Mouse (Mus musculus) MEL (cell line): ENCODE data around the gene Camta1. TPM values are rescaled to one million over a fixed set of nuclear protein-coding genes. Genes with fewer than 3 reads are reported as not detected.

Source experiments
- DNase-seq: peaks from one replicate; pipeline ENCODE4 v3.0.0; 2011; ENCODE audit warnings: low read depth, low spot score
- H3K27ac ChIP-seq: 2 replicates; pipeline ENCODE4 v1.5.1; 2012; ENCODE audit warnings: low read depth, mild to moderate bottlenecking, control low read depth, low read length, moderate library complexity; ENCODE audit not compliant: control insufficient read depth
- H3K27me3 ChIP-seq, 2 experiments: fragments of 150-350 bp in 1 of 2; sonication (generic) in 1 of 2; 2 replicates each; pipeline ENCODE4 v1.6.1; 2012; ENCODE audit warnings: low read length in 2 of 2, mild to moderate bottlenecking in 2 of 2, improper control_type of control experiment in 1 of 2, moderate library complexity in 1 of 2; ENCODE audit not compliant: insufficient read depth in 2 of 2, control insufficient read depth in 1 of 2
- H3K36me3 ChIP-seq, 2 experiments: 2 replicates each; pipeline ENCODE4 v1.6.1; 2012 to 2014; ENCODE audit warnings: low read length in 2 of 2, improper control_type of control experiment in 1 of 2, inconsistent platforms in 1 of 2, mild to moderate bottlenecking in 1 of 2; ENCODE audit not compliant: insufficient read depth in 2 of 2, control insufficient read depth in 1 of 2
- H3K4me1 ChIP-seq, 2 experiments: fragments of 150-350 bp in 1 of 2; sonication (generic) in 1 of 2; 2 replicates each; pipeline ENCODE4 v1.6.1; 2012; ENCODE audit warnings: low read length in 2 of 2, improper control_type of control experiment in 1 of 2, mild to moderate bottlenecking in 1 of 2; ENCODE audit not compliant: insufficient read depth in 2 of 2, control insufficient read depth in 1 of 2
- H3K4me3 ChIP-seq, 2 experiments: fragments of 150-350 bp in 1 of 2; sonication (generic) in 1 of 2; 2 replicates each; pipeline ENCODE4 v1.5.1; 2012; ENCODE audit warnings: low read depth in 2 of 2, low read length in 2 of 2, mild to moderate bottlenecking in 2 of 2, moderate library complexity in 2 of 2, control low read depth in 1 of 2, improper control_type of control experiment in 1 of 2; ENCODE audit not compliant: control insufficient read depth in 1 of 2, insufficient read depth in 1 of 2
- H3K79me2 ChIP-seq: 2 replicates; pipeline ENCODE4 v1.6.1; 2012; ENCODE audit warnings: mild to moderate bottlenecking, low read length, moderate library complexity; ENCODE audit not compliant: control insufficient read depth, poor library complexity, insufficient read depth
- H3K9ac ChIP-seq: 2 replicates; pipeline ENCODE4 v1.6.1; 2012; ENCODE audit warnings: low read depth, mild to moderate bottlenecking, control low read depth, low read length, moderate library complexity; ENCODE audit not compliant: control insufficient read depth, poor library complexity, severe bottlenecking
- H3K9me3 ChIP-seq: fragments of 150-350 bp; sonication (generic); replicated peaks from 2 replicates; pipeline ENCODE4 v1.6.1; 2012; ENCODE audit warnings: mild to moderate bottlenecking, low read length, improper control_type of control experiment, moderate library complexity; ENCODE audit not compliant: insufficient read depth
- BHLHE40 ChIP-seq: IDR thresholded peaks from 2 replicates; pipeline ENCODE4 v1.6.1; 2012; ENCODE audit warnings: low read depth, mild to moderate bottlenecking, inconsistent platforms, low read length, improper control_type of control experiment, borderline replicate concordance
- CHD2 ChIP-seq: IDR thresholded peaks from 2 replicates; pipeline ENCODE4 v1.6.1; 2011; ENCODE audit warnings: low read length, improper control_type of control experiment
- E2F4 ChIP-seq: IDR thresholded peaks from 2 replicates; pipeline ENCODE4 v1.6.1; 2011; ENCODE audit warnings: low read depth, low read length, improper control_type of control experiment, borderline replicate concordance
- ELF1 ChIP-seq: IDR thresholded peaks from 2 replicates; pipeline ENCODE4 v1.6.1; 2014; ENCODE audit warnings: low read depth, mild to moderate bottlenecking, inconsistent platforms, low read length, improper control_type of control experiment, moderate library complexity
- EP300 ChIP-seq, 2 experiments: IDR thresholded peaks; 2 replicates each; pipeline ENCODE4 v1.6.1; 2011; ENCODE audit warnings: improper control_type of control experiment in 2 of 2, low read length in 2 of 2, low read depth in 1 of 2, mild to moderate bottlenecking in 1 of 2
- ETS1 ChIP-seq: IDR thresholded peaks from 2 replicates; pipeline ENCODE4 v1.6.1; 2012; ENCODE audit warnings: low read depth, mild to moderate bottlenecking, inconsistent platforms, low read length, improper control_type of control experiment, moderate library complexity
- GATA1 ChIP-seq: IDR thresholded peaks from 2 replicates; pipeline ENCODE4 v1.6.1; 2011; ENCODE audit warnings: low read depth, low read length, improper control_type of control experiment
- HCFC1 ChIP-seq: IDR thresholded peaks from 2 replicates; pipeline ENCODE4 v1.6.1; 2012; ENCODE audit warnings: low read depth, mild to moderate bottlenecking, inconsistent platforms, low read length, improper control_type of control experiment, moderate library complexity
- JUND ChIP-seq: IDR thresholded peaks from 2 replicates; pipeline ENCODE4 v1.6.1; 2011; ENCODE audit warnings: low read depth, mild to moderate bottlenecking, improper control_type of control experiment, low read length
- KAT2A ChIP-seq: conservative IDR thresholded peaks from 2 replicates; pipeline ENCODE4 v1.6.1; 2012; ENCODE audit warnings: low read depth, low read length, improper control_type of control experiment, inconsistent platforms
- MAFK ChIP-seq: IDR thresholded peaks from 2 replicates; pipeline ENCODE4 v1.6.1; 2011; ENCODE audit warnings: low read depth, mild to moderate bottlenecking, low read length, improper control_type of control experiment, borderline replicate concordance
- MAZ ChIP-seq: IDR thresholded peaks from 2 replicates; pipeline ENCODE4 v1.6.1; 2012; ENCODE audit warnings: low read depth, mild to moderate bottlenecking, inconsistent platforms, low read length, improper control_type of control experiment
- MEF2A ChIP-seq: IDR thresholded peaks from 2 replicates; pipeline ENCODE4 v1.6.1; 2014; ENCODE audit warnings: low read depth, mild to moderate bottlenecking, inconsistent platforms, low read length, improper control_type of control experiment; ENCODE audit not compliant: poor library complexity, insufficient replicate concordance, severe bottlenecking; ENCODE audit errors: extremely low read depth
- MXI1 ChIP-seq: IDR thresholded peaks from 2 replicates; pipeline ENCODE4 v1.6.1; 2011; ENCODE audit warnings: mild to moderate bottlenecking, low read depth, low read length, improper control_type of control experiment
- MYB ChIP-seq: IDR thresholded peaks from 2 replicates; pipeline ENCODE4 v1.6.1; 2011; ENCODE audit warnings: mild to moderate bottlenecking, low read depth, low read length, improper control_type of control experiment
- MYC ChIP-seq: IDR thresholded peaks from 2 replicates; pipeline ENCODE4 v1.6.1; 2011; ENCODE audit warnings: low read depth, mild to moderate bottlenecking, low read length, improper control_type of control experiment, moderate library complexity
- NELFE ChIP-seq: IDR thresholded peaks from 2 replicates; pipeline ENCODE4 v1.6.1; 2011; ENCODE audit warnings: low read depth, low read length, improper control_type of control experiment
- POLR2AphosphoS2 ChIP-seq: IDR thresholded peaks from 2 replicates; pipeline ENCODE4 v1.6.1; 2011; ENCODE audit warnings: low read length, improper control_type of control experiment
- RCOR1 ChIP-seq: IDR thresholded peaks from 2 replicates; pipeline ENCODE4 v1.6.1; 2012; ENCODE audit warnings: low read depth, mild to moderate bottlenecking, inconsistent platforms, low read length, improper control_type of control experiment
- SIN3A ChIP-seq: IDR thresholded peaks from 2 replicates; pipeline ENCODE4 v1.6.1; 2012; ENCODE audit warnings: low read length, improper control_type of control experiment, inconsistent platforms
- SMC3 ChIP-seq: IDR thresholded peaks from 2 replicates; pipeline ENCODE4 v1.6.1; 2011; ENCODE audit warnings: low read depth, low read length, improper control_type of control experiment
- TAL1 ChIP-seq: IDR thresholded peaks from 2 replicates; pipeline ENCODE4 v1.6.1; 2012; ENCODE audit warnings: mild to moderate bottlenecking, inconsistent platforms, low read length, moderate library complexity, mixed read lengths
- TBP ChIP-seq: IDR thresholded peaks from 2 replicates; pipeline ENCODE4 v1.8.0; 2011; ENCODE audit warnings: low read depth, low read length, improper control_type of control experiment
- TCF12 ChIP-seq: IDR thresholded peaks from 2 replicates; pipeline ENCODE4 v1.6.1; 2014; ENCODE audit warnings: low read depth, mild to moderate bottlenecking, inconsistent platforms, low read length, improper control_type of control experiment, moderate library complexity
- UBTF ChIP-seq: IDR thresholded peaks from 2 replicates; pipeline ENCODE4 v1.6.1; 2012; ENCODE audit warnings: low read depth, mild to moderate bottlenecking, inconsistent platforms, low read length, improper control_type of control experiment, moderate library complexity, borderline replicate concordance; ENCODE audit not compliant: insufficient read depth
- USF1 ChIP-seq: IDR thresholded peaks from 2 replicates; pipeline ENCODE4 v1.6.1; 2014; ENCODE audit warnings: low read depth, mild to moderate bottlenecking, inconsistent platforms, low read length, improper control_type of control experiment, moderate library complexity
- ZC3H11A ChIP-seq: IDR thresholded peaks from 2 replicates; pipeline ENCODE4 v1.6.1; 2012; ENCODE audit warnings: low read depth, mild to moderate bottlenecking, inconsistent platforms, low read length, improper control_type of control experiment
- ZKSCAN1 ChIP-seq: IDR thresholded peaks from 2 replicates; pipeline ENCODE4 v1.6.1; 2012; ENCODE audit warnings: low read depth, mild to moderate bottlenecking, inconsistent platforms, low read length, improper control_type of control experiment, moderate library complexity
- ZNF384 ChIP-seq: IDR thresholded peaks from 2 replicates; pipeline ENCODE4 v1.6.1; 2012; ENCODE audit warnings: low read depth, mild to moderate bottlenecking, inconsistent platforms, low read length, improper control_type of control experiment
- polyA plus RNA-seq, 2 experiments: library from polyadenylated mRNA; stranded (reverse) in 1 of 2; unstranded in 1 of 2; fragments of >175 nt in 1 of 2; fragments of >200 nt in 1 of 2; gene quantifications; 2 replicates each; pipeline versions ENCODE4 v1.2.1 to v1.2.4; 2012; ENCODE audit warnings: low replicate concordance in 2 of 2, low read depth in 1 of 2; ENCODE audit not compliant: insufficient read length in 2 of 2, insufficient read depth in 1 of 2, missing spikeins in 1 of 2
- total RNA-seq: library from RNA; depleted of rRNA; stranded (reverse); fragments of 300-350 nt; gene quantifications from 2 replicates; pipeline ENCODE4 v1.2.3, GENCODE M21; 2012

Gene Camta1
- total and polyA plus RNA-seq, 3 experiments = 28.2 to 87.5 TPM; not detected in 1

DNA sequence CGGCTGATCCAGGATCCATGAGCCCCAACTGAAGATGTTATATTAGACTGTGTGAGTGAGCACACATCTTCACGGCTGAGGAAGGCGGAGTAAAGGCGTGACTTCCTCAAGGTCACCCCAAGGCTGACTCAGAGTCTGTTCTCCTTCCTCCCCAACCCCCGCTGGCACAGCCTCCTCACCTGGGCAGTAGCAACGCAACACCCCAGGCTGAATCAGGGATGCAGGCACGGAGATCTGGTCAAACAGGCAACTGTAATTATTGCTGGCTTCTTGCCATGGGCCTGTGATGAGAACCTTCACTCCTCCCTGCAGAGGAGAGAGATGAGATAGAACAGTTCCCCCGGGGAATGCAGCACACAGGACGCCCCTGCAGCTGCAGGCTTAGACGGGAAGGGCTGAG lies 723.5 kb downstream of the Camta1 start:
- Histone ChIP-seq H3K27ac (no peak overlapping the region), H3K4me1 (no peaks in the 10 kb centered on the region), H3K9me3 (no peaks in the 10 kb centered on the region), H3K79me2 (no peaks in the 10 kb centered on the region), H3K9ac (no peak overlapping the region), H3K4me3 (no peak overlapping the region), H3K27me3 (no peaks in the 10 kb centered on the region), H3K36me3 (no peaks in the 10 kb centered on the region)
- TF ChIP-seq RCOR1 = no peak
- TF ChIP-seq TCF12 = no peak
- no peak for TF ChIP-seq MEF2A
- TF ChIP-seq POLR2AphosphoS2 = no peak
- TF ChIP-seq ZC3H11A = no peak
- TF ChIP-seq USF1 = no peak
- no peak for TF ChIP-seq ZKSCAN1
- no peak for TF ChIP-seq BHLHE40
- no peak for TF ChIP-seq SIN3A
- no peak for TF ChIP-seq MXI1
- no peak for TF ChIP-seq NELFE
- no peak for TF ChIP-seq JUND
- TF ChIP-seq GATA1 = no peak
- TF ChIP-seq MAFK = no peak
- TF ChIP-seq UBTF = no peak
- TF ChIP-seq KAT2A = no peak
- TF ChIP-seq EP300 (IDR thresholded peaks at IDR 0.05; ENCODE audit: low read depth in 1 of 2, low read length in 2 of 2) = no peak
- TF ChIP-seq CHD2 = no peak
- TF ChIP-seq MYB = no peak
- TF ChIP-seq ZNF384 = no peak
- DNase-seq = no peak

DNA sequence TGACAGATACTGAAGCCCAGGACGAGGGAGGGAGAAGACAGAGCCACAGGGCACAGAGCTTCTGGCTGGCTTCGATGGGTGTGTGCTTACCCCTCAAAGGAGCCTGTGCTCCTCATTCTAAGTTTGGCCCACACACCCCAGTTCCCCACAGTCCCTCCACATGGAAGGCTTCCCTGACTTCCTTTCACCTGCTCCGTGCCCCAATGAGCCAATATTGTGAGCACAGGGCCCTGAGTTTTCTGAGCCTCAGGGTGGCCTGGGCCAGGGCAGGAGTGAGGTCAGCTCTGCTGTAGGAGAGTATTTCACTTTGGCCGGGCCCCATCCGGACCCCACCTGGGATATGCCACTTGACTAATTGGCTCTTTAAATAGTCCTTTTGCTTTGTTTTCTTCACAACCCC lies 724.0 kb downstream of the Camta1 start:
- TF ChIP-seq ZNF384 = no peak
- no peak for TF ChIP-seq ZKSCAN1
- no peak for TF ChIP-seq MYC
- TF ChIP-seq ETS1 = no peak
- TF ChIP-seq ELF1 = no peak
- TF ChIP-seq HCFC1 = no peak
- no peak for TF ChIP-seq E2F4
- TF ChIP-seq TCF12 = no peak
- TF ChIP-seq TBP = no peak
- no peak for TF ChIP-seq MAZ
- no peak for TF ChIP-seq CHD2
- TF ChIP-seq BHLHE40 = no peak
- no peak for TF ChIP-seq TAL1
- no peak for TF ChIP-seq SMC3
- TF ChIP-seq RCOR1 = no peak
- no peak for TF ChIP-seq MAFK
- H3K79me2 ChIP-seq = no peaks in the 10 kb centered on the region
- no peaks in the 10 kb centered on the region for H3K36me3 ChIP-seq
- H3K4me1 ChIP-seq = no peaks in the 10 kb centered on the region
- H3K27ac ChIP-seq = no peak overlapping the region
- no peaks in the 10 kb centered on the region for H3K27me3 ChIP-seq
- H3K4me3 ChIP-seq = no peak overlapping the region
- no peaks in the 10 kb centered on the region for H3K9me3 ChIP-seq
- no peak overlapping the region for H3K9ac ChIP-seq
- no peak for DNase-seq
